15 mouse cellular contexts compared by ENCODE assay signal in the genomic region with DNA sequence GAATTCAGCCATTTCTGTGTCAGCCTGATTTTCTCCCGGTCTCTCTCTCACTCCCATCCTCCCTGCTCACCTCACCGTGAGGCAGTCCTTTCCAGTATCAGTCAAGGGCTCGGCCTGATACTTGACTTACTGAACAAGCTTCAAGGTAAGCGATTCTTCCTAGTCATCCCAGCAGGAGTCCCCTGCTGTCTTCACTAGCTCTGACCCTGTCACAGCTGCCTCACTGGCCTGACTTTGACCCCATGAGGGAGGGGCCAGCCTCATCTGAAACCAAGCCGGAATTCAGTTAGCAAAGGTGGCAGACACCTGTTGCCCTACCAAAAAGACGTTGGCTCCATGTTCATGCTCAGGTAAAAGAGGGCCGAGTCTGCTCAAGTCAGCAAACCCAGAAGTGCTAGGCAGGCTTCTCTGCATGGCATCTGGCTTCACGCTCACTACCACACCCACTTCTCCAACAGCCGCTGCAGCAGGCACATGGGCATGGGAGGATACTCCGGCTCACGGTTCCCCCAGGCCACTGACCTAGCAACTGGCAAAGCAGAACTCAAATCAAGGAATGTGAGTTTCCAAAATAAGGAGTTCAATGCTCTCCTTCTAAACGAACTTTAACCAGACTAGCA.
DNase-seq lines count a peak whose midpoint lies in the region; ATAC-seq lines count a peak whose summit lies in the region.
"Had no signal": no experiment of that assay in that cellular context is flagged by ENCODE, and none has a peak within 500 bp of the region (broad histone marks: within the 10 kb centered on the region; RNA-seq: fewer than 3 reads in every experiment).

No protein-coding gene starts in this region.

- peaks cover 38% of the 10 kb centered on the region for H3K4me1 ChIP-seq in heart, embryonic 13.5 days
- H3K4me1 ChIP-seq in megakaryocyte, embryonic 14.5 days: peaks cover 17% of the 10 kb centered on the region

- H3K36me3 ChIP-seq in heart, embryonic 13.5 days: no peaks in the 10 kb centered on the region
- no peaks in the 10 kb centered on the region for H3K36me3 ChIP-seq in megakaryocyte, embryonic 14.5 days (replicated peaks; ENCODE audit: low read length)
- H3K36me3 ChIP-seq: embryonic facial prominence, embryonic 12.5 days; forebrain, embryonic 12.5 days; limb, embryonic 15.5 days had no signal

- H3K4me3 ChIP-seq in heart, embryonic 13.5 days: no peak overlapping the region
- peak overlapping the region; percentile 38 for H3K4me3 ChIP-seq in megakaryocyte, embryonic 14.5 days (replicated peaks)
- H3K4me3 ChIP-seq: embryonic facial prominence, embryonic 12.5 days; forebrain, embryonic 12.5 days; left cerebral cortex, adult 2 months; limb, embryonic 15.5 days had no signal

- peak overlapping the region; percentile 21 for H3K4me2 ChIP-seq in heart, embryonic 13.5 days
- H3K4me2 ChIP-seq: embryonic facial prominence, embryonic 12.5 days; forebrain, embryonic 12.5 days; limb, embryonic 15.5 days had no signal

- no peak overlapping the region for H3K9ac ChIP-seq in heart, embryonic 13.5 days
- H3K9ac ChIP-seq: embryonic facial prominence, embryonic 12.5 days; forebrain, embryonic 12.5 days; limb, embryonic 15.5 days had no signal

- H3K27ac ChIP-seq in heart, embryonic 13.5 days (replicated peaks): no peak overlapping the region
- H3K27ac ChIP-seq: embryonic facial prominence, embryonic 12.5 days; forebrain, embryonic 12.5 days; left cerebral cortex, adult 2 months; limb, embryonic 15.5 days; macrophage had no signal

- no peak for DNase-seq in heart, adult 11 months
- peak; percentile 68 for DNase-seq in kidney, adult 9 months
- no peak for DNase-seq in thymus, postnatal 25 days
- no peak for DNase-seq in ovary, postnatal 36 days (ENCODE audit: low spot score)
- no peak for DNase-seq in cerebellum, postnatal 14 days
- DNase-seq: cerebellum, postnatal 10 days; gastrocnemius, postnatal 10 days had no signal

- no peaks in the 10 kb centered on the region for H3K9me3 ChIP-seq in heart, embryonic 13.5 days
- no peaks in the 10 kb centered on the region for H3K9me3 ChIP-seq in megakaryocyte, embryonic 14.5 days
- H3K9me3 ChIP-seq: embryonic facial prominence, embryonic 12.5 days; forebrain, embryonic 12.5 days; limb, embryonic 15.5 days had no signal

- no peak for ATAC-seq in heart, embryonic 13.5 days (ENCODE audit: extremely low read depth, insufficient number of reproducible peaks, low FRiP score, low TSS enrichment)
- ATAC-seq in megakaryocyte, adult 5-6 weeks (ENCODE audit: poor library complexity, severe bottlenecking): no peak

- WGBS in heart, embryonic 13.5 days: 33% methylated on average over 12 of the region's 12 CpGs

- H3K27me3 ChIP-seq in heart, embryonic 13.5 days (replicated peaks): no peaks in the 10 kb centered on the region
- H3K27me3 ChIP-seq in megakaryocyte, embryonic 14.5 days (replicated peaks): peaks cover 22% of the 10 kb centered on the region
- H3K27me3 ChIP-seq: embryonic facial prominence, embryonic 12.5 days had no signal
